ENCODE assay signal across 31 mouse cellular contexts in the genomic region with DNA sequence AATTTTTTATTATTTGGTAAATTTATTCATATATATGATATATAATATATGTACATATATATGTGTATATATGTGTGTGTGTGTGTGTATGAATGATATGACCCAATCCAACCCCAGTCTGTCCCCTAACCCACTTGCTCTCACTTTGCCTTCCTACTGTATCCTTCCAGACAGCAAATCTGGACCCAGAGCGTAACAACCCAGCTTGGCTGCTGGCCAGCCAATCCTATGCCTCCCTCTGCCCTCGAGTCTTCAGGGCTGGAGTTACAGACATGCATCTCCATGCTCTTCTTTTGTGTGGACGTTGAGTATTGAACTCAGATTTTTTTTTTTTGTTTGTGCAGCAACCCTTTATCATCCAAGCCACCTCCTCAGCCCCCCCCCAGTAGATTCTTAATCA.
DNase-seq lines count a peak whose midpoint lies in the region; ATAC-seq lines count a peak whose summit lies in the region.
"Had no signal": no experiment of that assay in that cellular context is flagged by ENCODE, and none has a peak within 500 bp of the region (broad histone marks: within the 10 kb centered on the region; RNA-seq: fewer than 3 reads in every experiment).

No protein-coding gene starts in this region.

- H3K27me3 ChIP-seq in forebrain, embryonic 12.5 days = no peaks in the 10 kb centered on the region
- H3K27me3 ChIP-seq in forebrain, embryonic 15.5 days = no peaks in the 10 kb centered on the region
- no peaks in the 10 kb centered on the region for H3K27me3 ChIP-seq in neural tube, embryonic 12.5 days (replicated peaks)
- H3K27me3 ChIP-seq: embryonic facial prominence, embryonic 13.5 days; intestine, embryonic 15.5 days; limb, embryonic 15.5 days; liver, embryonic 13.5 days; stomach, embryonic 15.5 days had no signal

- H3K4me2 ChIP-seq in forebrain, embryonic 12.5 days = no peak overlapping the region
- no peak overlapping the region for H3K4me2 ChIP-seq in forebrain, embryonic 15.5 days (replicated peaks)
- H3K4me2 ChIP-seq in neural tube, embryonic 12.5 days (replicated peaks) = no peak overlapping the region
- H3K4me2 ChIP-seq: embryonic facial prominence, embryonic 13.5 days; heart, embryonic 12.5 days; intestine, embryonic 15.5 days; limb, embryonic 15.5 days; liver, embryonic 13.5 days; stomach, embryonic 15.5 days had no signal

- peak; percentile 64 for DNase-seq in left cerebral cortex, postnatal 4 days
- no peak for DNase-seq in left cerebral cortex, postnatal 10 days (ENCODE audit: extremely low spot score in 1 of 2, low spot score in 2 of 2)
- no peak for DNase-seq in neural tube, embryonic 10.5 days (ENCODE audit: extremely low spot score, low spot score)
- no peak for DNase-seq in layer of hippocampus, adult 8-10 months (ENCODE audit: low spot score in 2 of 2)
- DNase-seq: adrenal gland, postnatal 25 days; cerebellum, adult 18-20 months; embryo, embryonic 11 days; heart, adult 2 months; heart, postnatal 4 days; kidney, adult 2 months; kidney, postnatal 36 days; liver, embryonic 13.5 days; lung, adult 18-20 months; lung, postnatal 14 days; right cerebral cortex, postnatal 25 days; thymus, postnatal 14 days had no signal

- H3K27ac ChIP-seq in forebrain, embryonic 12.5 days = no peak overlapping the region
- no peak overlapping the region for H3K27ac ChIP-seq in forebrain, embryonic 15.5 days (replicated peaks)
- no peak overlapping the region for H3K27ac ChIP-seq in neural tube, embryonic 12.5 days
- H3K27ac ChIP-seq: embryonic facial prominence, embryonic 13.5 days; heart, adult 2 months; intestine, embryonic 15.5 days; layer of hippocampus, adult 2 months; limb, embryonic 10.5 days; limb, embryonic 15.5 days; liver, embryonic 13.5 days; stomach, embryonic 15.5 days had no signal

- H3K36me3 ChIP-seq in forebrain, embryonic 12.5 days (replicated peaks) = no peaks in the 10 kb centered on the region
- no peaks in the 10 kb centered on the region for H3K36me3 ChIP-seq in forebrain, embryonic 15.5 days
- H3K36me3 ChIP-seq in neural tube, embryonic 12.5 days = no peaks in the 10 kb centered on the region
- H3K36me3 ChIP-seq: embryonic facial prominence, embryonic 13.5 days; heart, embryonic 12.5 days; intestine, embryonic 15.5 days; limb, embryonic 10.5 days; limb, embryonic 15.5 days; liver, embryonic 13.5 days; stomach, embryonic 15.5 days had no signal

- intact Hi-C loops in left cerebral cortex, postnatal 4 days (cut with DNase I) = no loop called here
- intact Hi-C loops in left cerebral cortex, postnatal 10 days (cut with DNase I) = no loop called here

- no peak overlapping the region for H3K9ac ChIP-seq in forebrain, embryonic 12.5 days
- no peak overlapping the region for H3K9ac ChIP-seq in forebrain, embryonic 15.5 days (replicated peaks)
- no peak overlapping the region for H3K9ac ChIP-seq in neural tube, embryonic 12.5 days
- H3K9ac ChIP-seq: embryonic facial prominence, embryonic 13.5 days; heart, embryonic 12.5 days; intestine, embryonic 15.5 days; limb, embryonic 15.5 days; liver, embryonic 13.5 days; stomach, embryonic 15.5 days had no signal

- WGBS in forebrain, embryonic 12.5 days = 55% methylated on average over 3 of the region's 3 CpGs
- 14% methylated on average over 3 of the region's 3 CpGs for WGBS in forebrain, embryonic 15.5 days
- 46% methylated on average over 3 of the region's 3 CpGs for WGBS in neural tube, embryonic 12.5 days

- no peak overlapping the region for H3K4me3 ChIP-seq in forebrain, embryonic 12.5 days (replicated peaks)
- H3K4me3 ChIP-seq in forebrain, embryonic 15.5 days = no peak overlapping the region
- H3K4me3 ChIP-seq in neural tube, embryonic 12.5 days = no peak overlapping the region
- H3K4me3 ChIP-seq: embryonic facial prominence, embryonic 13.5 days; erythroblast, embryonic 14.5 days; heart, adult 2 months; heart, embryonic 12.5 days; intestine, embryonic 15.5 days; layer of hippocampus, adult 2 months; limb, embryonic 10.5 days; limb, embryonic 15.5 days; liver, embryonic 13.5 days; myocyte; stomach, embryonic 15.5 days had no signal

- no peaks in the 10 kb centered on the region for H3K9me3 ChIP-seq in forebrain, embryonic 12.5 days
- H3K9me3 ChIP-seq in forebrain, embryonic 15.5 days = no peaks in the 10 kb centered on the region
- H3K9me3 ChIP-seq in neural tube, embryonic 12.5 days = no peaks in the 10 kb centered on the region
- H3K9me3 ChIP-seq: embryonic facial prominence, embryonic 13.5 days; heart, embryonic 12.5 days; intestine, embryonic 15.5 days; limb, embryonic 10.5 days; limb, embryonic 15.5 days; liver, embryonic 13.5 days; stomach, embryonic 15.5 days had no signal

- peaks cover 6% of the 10 kb centered on the region; the same call in 1 of the 2 replicates for H3K4me1 ChIP-seq in forebrain, embryonic 12.5 days
- 0 out of 2 replicates have a peak, but pooled peaks cover 2% of the 10 kb centered on the region for H3K4me1 ChIP-seq in forebrain, embryonic 15.5 days
- no peaks in the 10 kb centered on the region for H3K4me1 ChIP-seq in neural tube, embryonic 12.5 days
- H3K4me1 ChIP-seq: embryonic facial prominence, embryonic 13.5 days; heart, embryonic 12.5 days; intestine, embryonic 15.5 days; limb, embryonic 10.5 days; limb, embryonic 15.5 days; liver, embryonic 13.5 days; stomach, embryonic 15.5 days had no signal

- ATAC-seq in forebrain, embryonic 12.5 days (ENCODE audit: low FRiP score) = 0 out of 2 replicates have a peak, but pooled peaks have one; percentile 17
- no peak for ATAC-seq in forebrain, embryonic 15.5 days (replicated peaks)
- ATAC-seq in neural tube, embryonic 12.5 days (ENCODE audit: low FRiP score, low read depth) = 0 out of 2 replicates have a peak, but pooled peaks have one; percentile 33
- ATAC-seq: CD4-positive, CD25-positive, alpha-beta regulatory T cell, adult 4 months; forebrain, embryonic 16.5 days; hindbrain, embryonic 16.5 days; intestine, embryonic 15.5 days had no signal
